ENCODE assay signal across 32 mouse cellular contexts in the genomic region with DNA sequence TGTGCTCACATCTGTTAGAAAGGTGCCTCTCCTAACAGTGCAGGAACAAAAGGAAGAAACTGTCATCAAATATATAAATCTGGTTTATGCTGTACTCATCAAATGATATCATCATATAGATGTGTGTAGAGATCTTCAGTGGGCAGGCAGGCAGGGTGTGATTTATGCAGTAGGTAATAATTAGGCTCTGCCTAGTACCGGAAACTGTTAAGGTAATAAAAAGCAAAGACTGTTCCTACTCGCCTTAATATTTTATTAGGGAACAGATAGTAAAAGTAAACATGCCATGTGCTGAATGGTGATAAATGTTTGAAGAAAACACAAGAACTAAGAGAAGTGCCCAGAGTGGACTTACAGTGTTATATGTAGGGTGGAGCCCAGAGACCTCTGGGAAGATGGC. TPM values are rescaled to one million over a fixed set of nuclear protein-coding genes. Genes with fewer than 3 reads are reported as not detected.
"Had no signal": no experiment of that assay in that cellular context is flagged by ENCODE, and none has a peak within 500 bp of the region (broad histone marks: within the 10 kb centered on the region; RNA-seq: fewer than 3 reads in every experiment).

No protein-coding gene starts in this region.

- DNase-seq: cerebellum, adult 18-20 months; cerebellum, adult 2 months; cerebellum, adult 8-10 months; cerebellum, adult 9-10 months; cerebellum, adult 9-11 months; cerebellum, postnatal 10 days; cerebellum, postnatal 14 days; cerebellum, postnatal 25 days; cerebellum, postnatal 36 days; embryo, embryonic 11 days; forebrain, postnatal 0 days; gastrocnemius, adult 2 months; gastrocnemius, postnatal 10 days; gastrocnemius, postnatal 14 days; gastrocnemius, postnatal 25 days; gastrocnemius, postnatal 36 days; heart, adult 11 months had no signal

- H3K9ac ChIP-seq: embryonic facial prominence, embryonic 12.5 days; embryonic facial prominence, embryonic 13.5 days; embryonic facial prominence, embryonic 15.5 days; forebrain, embryonic 12.5 days; forebrain, embryonic 13.5 days; forebrain, embryonic 15.5 days; forebrain, postnatal 0 days had no signal

- H3K4me3 ChIP-seq: embryonic facial prominence, embryonic 10.5 days; embryonic facial prominence, embryonic 12.5 days; embryonic facial prominence, embryonic 13.5 days; embryonic facial prominence, embryonic 15.5 days; erythroblast, embryonic 14.5 days; forebrain, embryonic 10.5 days; forebrain, embryonic 12.5 days; forebrain, embryonic 13.5 days; forebrain, embryonic 15.5 days; gastrocnemius, adult 2 months had no signal

- H3K4me2 ChIP-seq: embryonic facial prominence, embryonic 12.5 days; embryonic facial prominence, embryonic 13.5 days; embryonic facial prominence, embryonic 15.5 days; forebrain, embryonic 12.5 days; forebrain, embryonic 13.5 days; forebrain, embryonic 15.5 days had no signal

- H3K9me3 ChIP-seq: embryonic facial prominence, embryonic 10.5 days; embryonic facial prominence, embryonic 12.5 days; embryonic facial prominence, embryonic 13.5 days; embryonic facial prominence, embryonic 15.5 days; forebrain, embryonic 10.5 days; forebrain, embryonic 12.5 days; forebrain, embryonic 13.5 days; forebrain, embryonic 15.5 days had no signal

- H3K4me1 ChIP-seq: embryonic facial prominence, embryonic 10.5 days; embryonic facial prominence, embryonic 12.5 days; embryonic facial prominence, embryonic 13.5 days; embryonic facial prominence, embryonic 15.5 days; forebrain, embryonic 10.5 days; forebrain, embryonic 12.5 days; forebrain, embryonic 13.5 days; forebrain, embryonic 15.5 days had no signal

- H3K27ac ChIP-seq: embryonic facial prominence, embryonic 10.5 days; embryonic facial prominence, embryonic 12.5 days; embryonic facial prominence, embryonic 13.5 days; embryonic facial prominence, embryonic 15.5 days; forebrain, embryonic 10.5 days; forebrain, embryonic 12.5 days; forebrain, embryonic 13.5 days; forebrain, embryonic 15.5 days; gastrocnemius, adult 2 months had no signal

- ATAC-seq: forebrain, embryonic 13.5 days; forebrain, embryonic 14.5 days; forebrain, embryonic 15.5 days; forebrain, embryonic 16.5 days; forebrain, postnatal 0 days had no signal

- H3K27me3 ChIP-seq: embryonic facial prominence, embryonic 12.5 days; embryonic facial prominence, embryonic 13.5 days; embryonic facial prominence, embryonic 15.5 days; forebrain, embryonic 12.5 days; forebrain, embryonic 13.5 days; forebrain, embryonic 15.5 days had no signal

RNA-seq across cellular contexts. Expression of gene Gm26558, which starts 20.4 kb away (rescaled TPM):
- total RNA-seq: common myeloid progenitor, adult 5-6 weeks; forebrain, postnatal 0 days; gastrocnemius, adult 18-20 months; gastrocnemius, adult 2 months; gastrocnemius, adult 8-10 months; gastrocnemius, postnatal 10 days; gastrocnemius, postnatal 25 days; gastrocnemius, postnatal 4 days had no signal
- polyA plus RNA-seq: erythroblast, embryonic 14.5 days had no signal
